Mouse (Mus musculus) C3H10T1/2 (cell line): ENCODE measurements around the gene Olfr922. TPM values are rescaled to one million over a fixed set of nuclear protein-coding genes. Genes with fewer than 3 reads are reported as not detected.

Source experiments
- polyA plus RNA-seq, 2 experiments: library from polyadenylated mRNA; unstranded; fragments of >200 nt; fragmentation: generic; extraction: Trizol; gene quantifications; one replicate each; pipeline ENCODE4 v1.2.1; 2012; ENCODE audit warnings: missing spikeins in 2 of 2

Olfr922 gene
- not detected for polyA plus RNA-seq

GRCm38 (mm10) chr9:38814314-38814713, at the start of gene Olfr922:
TSS of gene Olfr922 (plus strand) at chr9:38814614.

GRCm38 (mm10) chr9:38772768-38773167, 41.6 kb upstream of the Olfr922 start, which contains the start of gene Olfr921:
TSS of gene Olfr921 (plus strand) at chr9:38773068.

GRCm38 (mm10) chr9:38826245-38826644, 11.8 kb downstream of the Olfr922 start, which contains the start of gene Olfr923:
TSS of gene Olfr923 (plus strand) at chr9:38826545.

GRCm38 (mm10) chr9:38844149-38844548, 29.7 kb downstream of the Olfr922 start, which contains the start of gene Olfr924:
TSS of gene Olfr924 (plus strand) at chr9:38844449.

GRCm38 (mm10) chr9:38854760-38855159, 40.3 kb downstream of the Olfr922 start, which contains the start of gene Olfr26:
TSS of gene Olfr26 (plus strand) at chr9:38855060.

Other genes with a start within 250 kb of the Olfr922 start
- gene Olfr912, start 234.4 kb upstream of the Olfr922 start, polyA plus RNA-seq: not detected
- not detected for gene Olfr913, start 221.9 kb upstream of the Olfr922 start, polyA plus RNA-seq
- not detected for gene Olfr914, start 209.5 kb upstream of the Olfr922 start, polyA plus RNA-seq
- gene Olfr916, start 154.7 kb upstream of the Olfr922 start, polyA plus RNA-seq: not detected
- gene Olfr917, start 148.8 kb upstream of the Olfr922 start, polyA plus RNA-seq: not detected
- gene Olfr918, start 140.0 kb upstream of the Olfr922 start, polyA plus RNA-seq: not detected
- not detected for gene Olfr919, start 110.9 kb upstream of the Olfr922 start, polyA plus RNA-seq
- gene Vwa5a, start 96.3 kb upstream of the Olfr922 start, polyA plus RNA-seq: 10 to 100 TPM in 1 of 2 experiments, 1 to 10 TPM in 1; 1.2 to 22.6 TPM
- gene Olfr920, start 62.3 kb upstream of the Olfr922 start, polyA plus RNA-seq: under 1 TPM in 1 of 2 experiments, not detected in 1; 0.04 TPM
- gene Olfr921, start 41.5 kb upstream of the Olfr922 start, polyA plus RNA-seq: not detected
- gene Olfr923, start 11.9 kb downstream of the Olfr922 start, polyA plus RNA-seq: not detected
- not detected for gene Olfr924, start 29.8 kb downstream of the Olfr922 start, polyA plus RNA-seq
- gene Olfr26, start 40.4 kb downstream of the Olfr922 start, polyA plus RNA-seq: not detected
- not detected for gene Olfr926, start 62.5 kb downstream of the Olfr922 start, polyA plus RNA-seq
- gene Olfr930, start 115.2 kb downstream of the Olfr922 start, polyA plus RNA-seq: not detected
- gene Olfr933, start 157.7 kb downstream of the Olfr922 start, polyA plus RNA-seq: not detected
- gene Olfr934, start 173.7 kb downstream of the Olfr922 start, polyA plus RNA-seq: not detected
- gene Olfr935, start 185.1 kb downstream of the Olfr922 start, polyA plus RNA-seq: not detected
- not detected for gene Olfr146, start 208.8 kb downstream of the Olfr922 start, polyA plus RNA-seq